Mouse (Mus musculus) brain, embryonic 14.5 days (tissue): ENCODE results near the gene Rnaset2b.
"Not testable (repeated sequence)": the region's sequence is repeated elsewhere in the genome, so short reads cannot be mapped to it uniquely, and the experiment has no call there.

Experiments used
- CTCF ChIP-seq: fragments of 200-500 bp; IDR thresholded peaks from 2 replicates; pipeline ENCODE4 v1.5.1; 2012; ENCODE audit warnings: inconsistent platforms, mild to moderate bottlenecking, moderate library complexity, borderline replicate concordance; ENCODE audit not compliant: insufficient read depth, insufficient read length; ENCODE audit errors: extremely low read depth
- POLR2A ChIP-seq: fragments of 200-500 bp; IDR thresholded peaks from 2 replicates; pipeline ENCODE4 v1.6.1; 2012; ENCODE audit warnings: mild to moderate bottlenecking, inconsistent platforms, borderline replicate concordance; ENCODE audit not compliant: poor library complexity, insufficient read depth, insufficient read length, severe bottlenecking; ENCODE audit errors: extremely low read depth

GRCm38 (mm10) chr17:6996826-6997225 lies 26.4 kb downstream of the Rnaset2b start:
- TF ChIP-seq POLR2A, CTCF: not testable (repeated sequence)
